Mouse (Mus musculus) embryonic facial prominence, embryonic 11.5 days (tissue): ENCODE results near the gene Gm29776. TPM values are rescaled to one million over a fixed set of nuclear protein-coding genes. Genes with fewer than 3 reads are reported as not detected.

Experiments used
- ATAC-seq: fragments of 200-750 bp; cut with Nextera tagmentation; replicated peaks from 2 replicates; pipeline ENCODE4 v1.8.0; 2017; ENCODE audit warnings: low read depth; ENCODE audit not compliant: insufficient number of reproducible peaks, low FRiP score, low TSS enrichment
- DNase-seq: peaks from one replicate; pipeline ENCODE4 v3.0.0-alpha.2; 2015; ENCODE audit warnings: low spot score
- H3K27ac ChIP-seq: fragments of 300-500 bp; sonication (generic); replicated peaks from 2 replicates; pipeline ENCODE4 v1.5.1; 2014; ENCODE audit warnings: mild to moderate bottlenecking, low read depth, low read length, control low read depth
- H3K27me3 ChIP-seq: fragments of 300-500 bp; sonication (generic); 2 replicates; pipeline ENCODE4 v1.6.1; 2014; ENCODE audit warnings: mild to moderate bottlenecking, low read length, moderate library complexity, mixed read lengths; ENCODE audit not compliant: control insufficient read depth, insufficient read depth
- H3K36me3 ChIP-seq: fragments of 300-500 bp; sonication (generic); replicated peaks from 2 replicates; pipeline ENCODE4 v1.6.1; 2014; ENCODE audit warnings: low read depth, mild to moderate bottlenecking, low read length, moderate library complexity, mixed read lengths; ENCODE audit not compliant: control insufficient read depth, insufficient read depth
- H3K4me1 ChIP-seq: fragments of 300-500 bp; sonication (generic); 2 replicates; pipeline ENCODE4 v1.6.1; 2014; ENCODE audit warnings: low read length, mixed read lengths; ENCODE audit not compliant: control insufficient read depth, insufficient read depth
- H3K4me2 ChIP-seq: fragments of 300-500 bp; sonication (generic); 2 replicates; pipeline ENCODE4 v1.6.1; 2014; ENCODE audit warnings: low read depth, mild to moderate bottlenecking, control low read depth, low read length, moderate library complexity
- H3K4me3 ChIP-seq: fragments of 300-500 bp; sonication (generic); 2 replicates; pipeline ENCODE4 v1.5.1; 2014; ENCODE audit warnings: low read depth, low read length, control low read depth
- H3K9ac ChIP-seq: fragments of 300-500 bp; sonication (generic); replicated peaks from 2 replicates; pipeline ENCODE4 v1.6.1; 2014; ENCODE audit warnings: mild to moderate bottlenecking, control low read depth, low read length
- H3K9me3 ChIP-seq: fragments of 300-500 bp; sonication (generic); replicated peaks from 2 replicates; pipeline ENCODE4 v1.6.1; 2016; ENCODE audit warnings: mild to moderate bottlenecking, low read length, inconsistent platforms, mixed read lengths; ENCODE audit not compliant: control insufficient read depth
- WGBS: fragments of 180-500 bp; shearing (Covaris S2); extraction: QIAGEN DNeasy Blood & Tissue Kit; methylation state at CpG from one replicate; pipeline ENCODE4 v1.1.7; 2014; 5-methylcytosine and 5-hydroxymethylcytosine counted together
- polyA plus RNA-seq: library from polyadenylated mRNA; unstranded; fragments of >200 nt; fragmentation: Nextera tagmentation; extraction: Ambion mirVana; gene quantifications from 2 replicates; pipeline ENCODE4 v1.2.1, GENCODE M21; 2014

Gene Gm29776
- polyA plus RNA-seq, 1 experiment from 2014 or later = 0.11 TPM

- ATAC-seq = no peak
- Histone ChIP-seq H3K36me3 (no peaks in the 10 kb centered on the region), H3K4me3 (no peak overlapping the region), H3K4me2 (no peak overlapping the region), H3K4me1 (no peaks in the 10 kb centered on the region), H3K27me3 (no peaks in the 10 kb centered on the region), H3K27ac (no peak overlapping the region), H3K9ac (no peak overlapping the region), H3K9me3 (no peaks in the 10 kb centered on the region)
- DNase-seq = no peak
- 65% methylated on average over 5 of the region's 5 CpGs for WGBS
Observed at GRCm38 (mm10) chr14:54705844-54706243, 7.2 kb upstream of the Gm29776 start.

- Histone ChIP-seq H3K27ac (no peak overlapping the region), H3K36me3 (no peaks in the 10 kb centered on the region), H3K9me3 (no peaks in the 10 kb centered on the region), H3K4me2 (no peak overlapping the region), H3K9ac (no peak overlapping the region), H3K27me3 (no peaks in the 10 kb centered on the region), H3K4me3 (no peak overlapping the region), H3K4me1 (no peaks in the 10 kb centered on the region)
- DNase-seq (no peak), ATAC-seq (no peak)
- 67% methylated on average over 10 of the region's 10 CpGs for whole genome bisulfite sequencing
Observed at GRCm38 (mm10) chr14:54703207-54703606, 4.6 kb upstream of the Gm29776 start.

DNA sequence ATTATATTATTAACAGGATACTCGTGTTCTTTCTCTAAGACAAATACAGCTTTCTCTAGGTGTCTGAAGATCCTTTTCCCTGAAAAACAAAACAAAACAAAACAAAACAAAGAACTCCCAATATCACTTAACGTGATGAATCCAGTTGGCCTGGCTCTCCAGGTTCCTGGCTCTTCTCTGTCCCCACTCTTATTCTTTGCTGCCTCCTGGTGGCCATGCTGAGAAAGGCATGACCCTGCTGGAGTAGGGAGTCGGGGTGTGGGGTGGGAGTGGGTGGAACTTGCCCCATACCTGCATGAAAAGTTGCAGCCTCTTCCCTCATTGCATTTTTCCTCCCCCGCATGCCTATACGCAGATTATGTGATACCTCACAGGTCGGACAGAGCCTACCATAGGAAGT, 2.7 kb upstream of the Gm29776 start:
- no peaks in the 10 kb centered on the region for H3K27me3 ChIP-seq
- 16% methylated on average over 6 of the region's 6 CpGs for WGBS
- 0 out of 2 replicates have a peak, but pooled peaks have one; percentile 39 for ATAC-seq
- H3K4me2 ChIP-seq = no peak overlapping the region
- H3K27ac ChIP-seq = no peak overlapping the region
- no peaks in the 10 kb centered on the region for H3K4me1 ChIP-seq
- H3K36me3 ChIP-seq = no peaks in the 10 kb centered on the region
- DNase-seq = peak; percentile 83
- no peak overlapping the region for H3K9ac ChIP-seq
- no peaks in the 10 kb centered on the region for H3K9me3 ChIP-seq
- no peak overlapping the region for H3K4me3 ChIP-seq

GRCm38 (mm10) chr14:54699586-54699985, 953 bp upstream of the Gm29776 start:
- Histone ChIP-seq H3K27ac (no peak overlapping the region), H3K9me3 (no peaks in the 10 kb centered on the region), H3K4me1 (no peaks in the 10 kb centered on the region), H3K4me2 (no peak overlapping the region), H3K27me3 (no peaks in the 10 kb centered on the region), H3K9ac (no peak overlapping the region), H3K36me3 (no peaks in the 10 kb centered on the region), H3K4me3 (no peak overlapping the region)
- ATAC-seq = no peak
- 52% methylated on average over 3 of the region's 3 CpGs for WGBS
- no peak for DNase-seq

DNA sequence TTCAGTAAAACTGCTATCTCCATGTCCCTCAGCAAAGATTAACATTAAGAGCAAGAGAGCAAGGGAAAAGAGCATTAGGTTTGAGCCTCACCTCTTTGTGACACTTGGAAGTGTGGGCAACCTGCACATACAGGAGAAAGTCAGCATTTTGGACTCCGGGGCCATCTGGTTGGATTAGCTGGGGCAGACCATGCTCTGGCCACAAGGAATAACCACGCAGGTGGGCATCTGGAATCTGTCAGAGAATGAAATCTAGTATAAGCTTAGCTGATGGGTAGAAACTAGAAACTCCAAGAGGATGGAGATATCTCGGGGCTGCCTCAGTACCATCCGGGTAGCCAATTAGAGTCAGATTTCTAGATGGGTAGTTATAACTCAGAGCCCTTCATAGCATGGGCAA, 1.9 kb downstream of the Gm29776 start:
- ATAC-seq (no peak), DNase-seq (no peak)
- Histone ChIP-seq H3K36me3 (no peaks in the 10 kb centered on the region; the same call in 1 of the 2 replicates), H3K27me3 (no peaks in the 10 kb centered on the region), H3K4me2 (no peak overlapping the region), H3K4me1 (no peaks in the 10 kb centered on the region), H3K9me3 (no peaks in the 10 kb centered on the region), H3K27ac (no peak overlapping the region), H3K9ac (no peak overlapping the region), H3K4me3 (no peak overlapping the region)
- WGBS = 83% methylated on average over 4 of the region's 4 CpGs

DNA sequence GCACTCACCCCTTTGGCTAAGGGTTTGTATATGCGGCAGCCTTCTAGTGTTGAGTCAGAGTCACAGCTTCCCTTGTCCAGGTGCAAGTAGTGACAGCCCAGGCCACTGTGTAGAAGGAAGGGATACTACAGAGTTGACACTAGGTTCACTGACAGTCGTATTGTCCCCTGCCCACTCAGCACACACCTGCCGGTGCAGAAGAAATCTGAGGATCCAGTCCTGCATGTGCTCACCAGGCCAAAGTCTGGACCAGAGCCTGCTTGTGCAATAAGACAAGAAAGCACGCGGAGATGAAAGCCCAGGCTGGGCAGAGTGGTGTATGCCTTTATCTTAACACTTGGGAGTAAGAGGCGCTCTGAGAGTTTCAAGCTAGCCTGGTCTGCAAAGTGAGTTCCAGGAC, 3.6 kb downstream of the Gm29776 start:
- H3K36me3 ChIP-seq = no peaks in the 10 kb centered on the region; the same call in none of the 2 replicates
- no peak overlapping the region for H3K27ac ChIP-seq
- 79% methylated on average over 6 of the region's 6 CpGs for WGBS
- no peak for DNase-seq
- no peak for ATAC-seq
- no peak overlapping the region for H3K9ac ChIP-seq
- H3K9me3 ChIP-seq = no peaks in the 10 kb centered on the region
- H3K4me1 ChIP-seq = no peaks in the 10 kb centered on the region
- H3K4me3 ChIP-seq = no peak overlapping the region
- H3K4me2 ChIP-seq = no peak overlapping the region
- H3K27me3 ChIP-seq = no peaks in the 10 kb centered on the region

- H3K36me3 ChIP-seq = no peaks in the 10 kb centered on the region; the same call in 1 of the 2 replicates
- no peak overlapping the region for H3K27ac ChIP-seq
- H3K9ac ChIP-seq = peak overlapping the region; percentile 66
- no peaks in the 10 kb centered on the region for H3K9me3 ChIP-seq
- no peak for ATAC-seq
- H3K4me1 ChIP-seq = no peaks in the 10 kb centered on the region
- H3K4me2 ChIP-seq = peak overlapping the region; percentile 27
- peak; percentile 36 for DNase-seq
- WGBS = 6% methylated on average over 8 of the region's 8 CpGs
- H3K27me3 ChIP-seq = no peaks in the 10 kb centered on the region
- H3K4me3 ChIP-seq = peak overlapping the region; percentile 84
Observed at GRCm38 (mm10) chr14:54687251-54687650, 11.4 kb downstream of the Gm29776 start.

- peak; percentile 96 for ATAC-seq
- peak within 1 kb of the TSS; percentile 75 for H3K4me2 ChIP-seq
- peak within 1 kb of the TSS; percentile 97 for H3K9ac ChIP-seq
- H3K27ac ChIP-seq = peak within 1 kb of the TSS; percentile 87
- peaks cover 4% of the 10 kb centered on the region for H3K36me3 ChIP-seq
- no peaks in the 10 kb centered on the region for H3K27me3 ChIP-seq
- peak; percentile 100 for DNase-seq
- no peaks in the 10 kb centered on the region for H3K9me3 ChIP-seq
- H3K4me3 ChIP-seq = peak within 1 kb of the TSS; percentile 84
- 0% methylated on average over 44 of the region's 44 CpGs for WGBS
- no peaks in the 10 kb centered on the region for H3K4me1 ChIP-seq
Observed at GRCm38 (mm10) chr14:54686522-54687143, 12.0 kb downstream of the Gm29776 start, which contains the start of gene Acin1. TSS of gene Acin1 (minus strand) at chr14:54686931.
